Mouse (Mus musculus) left cerebral cortex, postnatal 14 days (tissue): ENCODE data around the gene Cfap61. TPM values are rescaled to one million over a fixed set of nuclear protein-coding genes. Genes with fewer than 3 reads are reported as not detected.

Source experiments
- DNase-seq, 2 experiments: peaks; one replicate each; pipeline ENCODE4 v3.0.0; 2021 to 2022; ENCODE audit warnings: low spot score in 2 of 2, mixed read lengths in 1 of 2
- intact Hi-C: fragments of 180-260 bp; cut with DNase I; formaldehyde crosslinking; loops from one replicate; pipeline ENCODE4 v1.15.1; 2025
- total RNA-seq, 2 experiments: library from RNA; stranded (reverse); gene quantifications; 2 replicates each; pipeline ENCODE4 v1.2.3; 2021

Gene Cfap61
- total RNA-seq, 2 experiments from 2014 or later, result 3.0 to 7.5 TPM

GRCm38 (mm10) chr2:146062330-146063092 is 127.9 kb downstream of the Cfap61 start:
- no peak for DNase-seq
- intact Hi-C loops, result no loop called here

DNA sequence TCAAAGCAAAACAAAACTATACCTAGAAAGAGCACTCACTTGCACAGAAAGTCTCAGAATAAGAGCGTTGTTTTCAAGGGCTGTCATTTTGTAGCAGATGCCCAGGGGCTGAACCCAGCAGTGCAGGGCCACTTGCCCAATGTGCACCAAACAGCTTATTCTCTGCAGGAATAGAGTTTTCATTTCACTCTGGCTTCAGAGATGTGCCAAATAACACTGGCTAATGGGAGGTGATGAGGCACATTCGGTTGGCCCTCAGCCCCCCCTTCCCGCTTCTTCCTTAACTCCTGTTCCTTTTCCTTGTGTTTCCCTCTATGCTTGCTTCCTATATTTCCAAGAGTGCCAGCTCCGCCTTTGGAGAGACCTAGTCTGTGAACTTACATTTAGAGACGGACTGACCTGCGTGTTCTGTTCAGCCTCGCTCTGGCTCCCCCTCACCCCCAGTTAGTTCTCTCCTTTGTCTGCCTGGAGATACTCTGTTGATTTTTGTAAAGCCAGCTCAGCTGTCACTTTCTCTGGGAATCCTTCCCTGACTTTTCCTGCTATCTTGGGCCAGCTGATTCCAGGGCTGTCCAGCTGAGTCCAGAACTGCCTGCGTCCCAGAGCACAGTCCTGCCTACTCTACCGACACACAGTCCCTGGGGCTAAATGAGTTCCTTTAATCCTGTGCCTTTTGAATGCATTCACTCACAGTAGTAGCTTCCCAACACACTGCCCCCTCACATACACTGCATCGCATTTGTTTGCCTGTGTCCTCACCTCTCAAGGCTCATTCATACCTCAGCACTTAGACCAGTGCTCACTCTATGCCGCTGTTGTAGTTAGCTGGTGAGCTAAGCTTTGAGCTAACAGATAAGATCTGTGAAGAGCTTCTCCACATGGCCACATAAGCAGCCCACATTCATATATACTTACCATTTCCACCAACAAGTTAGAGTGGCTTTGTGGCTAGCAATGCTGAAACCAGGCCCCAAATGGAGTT is 128.8 kb downstream of the Cfap61 start:
- intact Hi-C loops, result no loop called here
- no peak for DNase-seq

- no peak for DNase-seq
- intact Hi-C loops, result no loop called here
Measured at GRCm38 (mm10) chr2:146067364-146067763, 132.8 kb downstream of the Cfap61 start.

DNA sequence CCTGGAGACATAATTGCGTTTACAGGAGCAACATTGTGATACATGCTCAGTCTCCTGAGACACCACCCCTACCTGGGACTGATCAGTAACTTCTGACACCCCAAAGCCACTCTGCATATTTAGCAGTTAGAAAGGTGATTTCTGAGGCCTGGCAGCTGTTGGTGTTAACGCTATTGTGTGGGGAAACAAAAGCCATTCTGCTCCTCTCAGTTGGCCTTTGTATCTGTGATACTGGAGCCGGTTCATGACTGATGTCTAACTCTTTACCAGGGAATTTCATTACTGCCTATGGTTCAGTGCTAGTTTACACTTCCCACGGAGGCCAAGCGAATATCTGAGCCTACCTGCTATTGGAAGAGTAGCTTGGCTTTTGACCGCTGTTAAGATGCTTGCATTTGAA is 138.7 kb downstream of the Cfap61 start:
- intact Hi-C loops, result no loop called here
- DNase-seq, result no peak

DNA sequence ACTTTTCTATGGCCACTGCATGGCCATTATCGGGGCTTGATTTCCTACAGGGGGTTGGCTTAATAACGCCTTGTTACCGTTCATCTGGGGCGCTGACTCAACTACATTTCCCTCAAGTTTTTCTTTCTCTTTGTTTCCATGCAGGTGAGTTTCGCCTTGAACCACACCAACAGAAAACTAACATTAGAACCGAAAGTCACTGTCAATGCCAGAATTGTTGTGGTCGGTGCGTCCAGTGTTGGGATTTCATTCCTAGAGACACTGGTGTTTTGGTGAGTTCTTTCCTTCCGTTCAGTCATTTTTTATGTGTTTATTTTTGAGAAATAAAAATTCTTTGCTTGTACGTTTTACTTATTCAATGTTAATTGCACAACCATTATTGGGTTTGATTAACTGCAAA is 142.5 kb downstream of the Cfap61 start:
- intact Hi-C loops, result no loop called here
- no peak for DNase-seq

- intact Hi-C loops, result no loop called here
- DNase-seq, result no peak
Measured at GRCm38 (mm10) chr2:146080282-146080681, 145.7 kb downstream of the Cfap61 start.

- intact Hi-C loops, result no loop called here
Measured at GRCm38 (mm10) chr2:146083326-146083871, 148.8 kb downstream of the Cfap61 start.

DNA sequence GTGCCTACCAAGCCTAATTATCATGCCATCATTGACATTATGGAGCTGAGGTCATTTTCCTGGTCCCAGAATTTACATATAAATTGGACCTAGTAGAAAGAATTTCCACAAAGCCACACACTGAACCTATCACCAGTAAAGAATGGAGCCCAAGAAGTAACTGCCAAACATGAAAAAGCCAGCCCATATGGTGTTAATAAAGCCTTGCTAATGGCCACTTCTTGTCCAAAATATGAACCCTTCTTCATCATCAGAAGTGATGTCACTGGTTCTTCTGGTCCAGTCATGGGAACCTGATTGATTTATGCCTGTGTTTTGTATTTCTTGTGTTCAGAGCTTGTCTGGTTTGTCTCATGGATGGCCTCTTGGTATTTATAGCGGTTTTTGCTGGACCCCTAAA is 152.8 kb downstream of the Cfap61 start:
- DNase-seq, result no peak
- intact Hi-C loops, result no loop called here

More at GRCm38 (mm10) chr2:146083326-146083871, 148.8 kb downstream of the Cfap61 start:
- no peak for DNase-seq

- DNase-seq, result no peak
- intact Hi-C loops, result no loop called here
Measured at GRCm38 (mm10) chr2:146089157-146089692, 154.6 kb downstream of the Cfap61 start.

- no peak for DNase-seq
Measured at GRCm38 (mm10) chr2:146097532-146097931, 162.9 kb downstream of the Cfap61 start.

DNA sequence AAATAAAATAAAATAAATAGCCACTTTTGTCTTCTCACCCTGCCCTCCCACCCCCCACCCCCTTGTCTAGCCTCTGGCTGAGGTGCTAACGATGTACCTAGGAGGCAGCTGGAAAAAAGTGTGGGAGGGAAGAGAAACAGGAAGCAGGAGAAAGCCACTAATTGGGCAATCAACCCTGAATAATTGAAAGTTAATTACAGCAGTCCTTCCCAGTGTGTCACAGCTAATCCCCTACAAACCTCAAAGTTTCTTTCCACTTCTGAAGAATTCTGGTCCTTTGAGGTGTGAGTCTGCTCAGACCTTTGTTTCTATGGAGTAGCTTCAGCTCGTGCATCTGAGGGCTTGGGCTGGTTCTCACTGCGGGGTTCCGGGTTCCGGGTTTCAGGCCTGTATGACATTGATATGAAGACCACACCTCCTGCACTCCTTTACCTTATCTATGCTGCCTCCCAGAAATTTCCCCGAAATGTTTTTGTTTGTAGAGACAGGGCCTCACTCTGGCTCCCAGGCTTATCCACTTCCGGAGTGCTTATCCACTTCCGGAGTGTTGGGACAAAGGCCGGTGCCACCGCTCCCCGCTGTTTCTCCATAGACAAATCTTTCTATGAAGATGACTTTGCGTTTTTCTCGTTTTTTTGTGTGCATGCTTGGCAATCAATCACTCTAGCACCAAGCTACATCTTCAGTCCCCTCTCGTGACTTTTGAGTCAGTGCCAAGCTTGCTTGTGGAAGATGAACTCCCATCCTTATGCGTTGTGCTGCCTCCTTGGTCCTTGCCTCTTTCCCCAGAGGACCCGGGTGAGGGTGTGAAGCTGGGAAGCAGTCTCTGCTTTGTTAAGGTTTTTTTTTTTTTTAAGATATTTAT is 164.5 kb downstream of the Cfap61 start:
- no peak for DNase-seq

More at GRCm38 (mm10) chr2:146097532-146097931, 162.9 kb downstream of the Cfap61 start:
- intact Hi-C loops, result no loop called here

DNA sequence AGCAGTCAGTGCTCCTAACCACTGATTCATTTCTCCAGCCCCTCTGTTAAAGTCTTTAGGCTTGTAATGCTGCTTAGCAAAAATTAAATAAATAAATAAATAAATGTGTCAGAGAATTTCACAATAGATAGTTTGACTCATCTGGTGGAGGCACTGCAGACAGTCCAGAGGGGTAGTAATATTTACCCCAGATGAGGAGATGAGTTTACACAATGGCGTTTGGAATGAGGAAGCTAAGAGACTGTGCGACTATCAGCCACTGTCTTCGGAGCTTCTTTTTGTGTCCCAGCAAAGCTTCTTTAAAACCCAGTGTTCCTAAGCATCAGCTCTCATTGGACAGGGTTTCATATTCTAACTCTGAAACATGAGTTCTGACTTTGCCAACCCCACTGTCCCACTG is 165.3 kb downstream of the Cfap61 start:
- intact Hi-C loops, result no loop called here
- DNase-seq, result no peak

More for the DNA sequence above, 164.5 kb downstream of the Cfap61 start:
- intact Hi-C loops, result no loop called here

DNA sequence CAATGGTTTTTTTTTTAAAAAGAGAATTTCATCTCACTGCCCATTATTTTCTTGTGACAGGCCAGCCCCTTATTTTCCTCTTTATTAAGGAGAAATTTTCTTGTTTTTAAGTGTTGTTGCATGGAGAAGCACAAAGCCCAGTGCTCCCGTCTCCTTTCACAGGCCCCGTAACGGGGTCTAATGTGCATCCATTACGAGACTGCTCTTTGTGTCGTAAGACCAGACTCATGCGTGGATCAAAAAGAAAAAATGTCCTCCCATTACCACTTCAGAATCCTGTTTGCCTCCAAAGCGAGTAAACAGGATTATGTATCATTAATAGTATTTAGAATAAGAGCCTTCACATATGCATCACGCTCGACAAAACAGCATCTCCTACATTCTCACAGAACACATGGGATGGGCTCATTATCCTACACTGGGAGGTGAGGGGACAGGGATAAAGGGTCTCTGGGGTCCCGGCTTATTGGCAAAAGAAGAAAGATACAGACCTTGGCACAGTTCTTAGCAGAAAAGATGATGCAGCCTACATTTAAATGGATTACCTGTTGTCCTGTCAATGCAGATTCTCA is 166.0 kb downstream of the Cfap61 start:
- intact Hi-C loops, result no loop called here
- no peak for DNase-seq

- DNase-seq, result no peak
- intact Hi-C loops, result no loop called here
Measured at GRCm38 (mm10) chr2:146102600-146102999, 168.0 kb downstream of the Cfap61 start.

- no peak for DNase-seq
- intact Hi-C loops, result no loop called here
Measured at GRCm38 (mm10) chr2:146105341-146105740, 170.8 kb downstream of the Cfap61 start.

DNA sequence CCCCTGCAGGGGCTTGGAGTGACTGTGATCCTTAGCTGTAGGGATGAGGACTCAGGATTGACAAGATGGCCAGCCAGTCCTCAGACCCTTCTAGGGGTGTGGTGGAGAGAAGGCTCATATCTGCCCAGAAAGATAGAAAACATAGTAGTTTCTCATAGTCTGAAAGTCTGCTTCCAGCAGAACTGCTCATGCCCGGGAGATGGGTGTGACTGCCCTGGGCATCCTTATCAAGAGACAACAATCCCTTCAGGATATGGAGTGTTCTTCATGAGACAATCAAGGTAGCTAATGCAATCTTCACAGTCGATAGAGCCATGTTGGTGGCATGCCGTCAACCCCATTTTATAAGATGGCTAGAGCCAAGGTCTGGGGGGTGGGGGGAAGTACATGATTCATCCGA is 173.4 kb downstream of the Cfap61 start:
- no peak for DNase-seq
- intact Hi-C loops, result no loop called here

GRCm38 (mm10) chr2:146109921-146110320 is 175.3 kb downstream of the Cfap61 start:
- no peak for DNase-seq
- intact Hi-C loops, result no loop called here

DNA sequence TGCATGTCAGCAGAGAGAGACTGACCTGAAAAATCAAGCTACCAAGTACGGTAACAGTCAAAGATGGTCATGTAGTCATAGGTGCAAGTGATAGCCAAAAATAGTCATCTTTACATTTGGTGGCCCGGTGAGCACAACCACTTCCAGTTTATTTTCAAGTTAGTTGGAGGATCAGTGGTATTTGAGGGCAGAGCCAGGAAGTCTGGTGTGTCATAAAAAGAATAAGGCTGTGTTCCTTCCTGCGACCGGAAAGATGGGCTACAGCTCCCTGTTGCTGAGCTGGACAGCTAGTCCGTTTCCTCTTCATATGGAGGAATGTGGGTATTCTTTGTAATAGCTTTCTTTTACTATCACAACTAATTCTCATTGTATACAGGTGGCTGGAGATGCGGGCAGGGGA is 181.7 kb downstream of the Cfap61 start:
- intact Hi-C loops, result no loop called here
- DNase-seq, result no peak

- intact Hi-C loops, result no loop called here
- DNase-seq, result no peak
Measured at GRCm38 (mm10) chr2:146116726-146117125, 182.1 kb downstream of the Cfap61 start.
